Comparison of ENCODE assay signal across 20 mouse cellular contexts in genomic region chr2:105162763-105163162, GRCm38 (mm10). TPM values are rescaled to one million over a fixed set of nuclear protein-coding genes. Genes with fewer than 3 reads are reported as not detected.
A peak's percentile ranks its signal among the peaks of the same experiment; 100 is the strongest.
DNase-seq lines count a peak whose midpoint lies in the region; ATAC-seq and TF ChIP-seq lines count a peak whose summit lies in the region.
"Had no signal": no experiment of that assay in that cellular context is flagged by ENCODE, and none has a peak within 500 bp of the region (broad histone marks: within the 10 kb centered on the region; RNA-seq: fewer than 3 reads in every experiment).

No protein-coding gene starts in this region.

- H3K9me3 ChIP-seq in heart, embryonic 10.5 days, result no peaks in the 10 kb centered on the region
- no peaks in the 10 kb centered on the region for H3K9me3 ChIP-seq in heart, embryonic 14.5 days (ENCODE audit: control insufficient read depth, low read length)
- no peaks in the 10 kb centered on the region for H3K9me3 ChIP-seq in lung, embryonic 14.5 days (ENCODE audit: low read depth, low read length)
- no peaks in the 10 kb centered on the region for H3K9me3 ChIP-seq in hindbrain, embryonic 14.5 days (ENCODE audit: control insufficient read depth, low read length)
- H3K9me3 ChIP-seq: embryonic facial prominence, embryonic 10.5 days; forebrain, embryonic 13.5 days had no signal

- DNase-seq in heart, embryonic 10.5 days (ENCODE audit: low spot score), result no peak
- DNase-seq in heart, adult 8-10 months (ENCODE audit: low spot score), result no peak
- DNase-seq in heart, postnatal 36 days, result no peak
- peak; percentile 37 for DNase-seq in lung, embryonic 14.5 days
- DNase-seq in lung, postnatal 36 days, result no peak
- DNase-seq in hindbrain, embryonic 14.5 days (ENCODE audit: low spot score), result no peak
- DNase-seq: adrenal gland, adult 2 months; adrenal gland, postnatal 25 days; cerebellum, adult 18-20 months; cerebellum, postnatal 10 days; forebrain, postnatal 0 days; gastrocnemius, postnatal 14 days had no signal

- H3K9ac ChIP-seq in heart, embryonic 14.5 days (ENCODE audit: low read length), result no peak overlapping the region
- H3K9ac ChIP-seq in lung, embryonic 14.5 days, result no peak overlapping the region
- no peak overlapping the region for H3K9ac ChIP-seq in hindbrain, embryonic 14.5 days
- H3K9ac ChIP-seq: forebrain, embryonic 13.5 days; forebrain, postnatal 0 days had no signal

- peak overlapping the region; percentile 72; the same call in 1 of the 2 replicates for H3K27ac ChIP-seq in heart, embryonic 10.5 days
- H3K27ac ChIP-seq in heart, embryonic 14.5 days (replicated peaks in 1 of 2; ENCODE audit: control insufficient read depth in 1 of 2, insufficient read depth in 1 of 2, low read depth in 2 of 2, low read length in 2 of 2), result no peak overlapping the region
- no peak overlapping the region for H3K27ac ChIP-seq in lung, embryonic 14.5 days (ENCODE audit: low read depth)
- H3K27ac ChIP-seq in hindbrain, embryonic 14.5 days, result no peak overlapping the region
- H3K27ac ChIP-seq: embryonic facial prominence, embryonic 10.5 days; forebrain, embryonic 13.5 days had no signal

- peaks cover 6% of the 10 kb centered on the region; the same call in 1 of the 2 replicates for H3K36me3 ChIP-seq in heart, embryonic 10.5 days
- H3K36me3 ChIP-seq in heart, embryonic 14.5 days (ENCODE audit: control insufficient read depth, insufficient read depth, low read length), result no peaks in the 10 kb centered on the region
- no peaks in the 10 kb centered on the region for H3K36me3 ChIP-seq in lung, embryonic 14.5 days (ENCODE audit: insufficient read depth)
- no peaks in the 10 kb centered on the region for H3K36me3 ChIP-seq in hindbrain, embryonic 14.5 days (replicated peaks; ENCODE audit: control insufficient read depth, insufficient read depth)
- H3K36me3 ChIP-seq: embryonic facial prominence, embryonic 10.5 days had no signal

- no peak for TF ChIP-seq CTCF in lung, embryonic 14.5 days (IDR thresholded peaks at IDR 0.05; ENCODE audit: low read depth)

- H3K4me1 ChIP-seq in heart, embryonic 10.5 days, result peaks cover 13% of the 10 kb centered on the region
- H3K4me1 ChIP-seq in heart, embryonic 14.5 days (ENCODE audit: control insufficient read depth in 2 of 2, insufficient read depth in 2 of 2, low read length in 2 of 2), result peaks cover 7 to 13% of the 10 kb centered on the region in 2 experiments; a peak in 2 of 4 replicates
- no peaks in the 10 kb centered on the region for H3K4me1 ChIP-seq in lung, embryonic 14.5 days (ENCODE audit: insufficient read depth)
- no peaks in the 10 kb centered on the region for H3K4me1 ChIP-seq in hindbrain, embryonic 14.5 days (replicated peaks; ENCODE audit: control insufficient read depth, insufficient read depth, low read length)
- H3K4me1 ChIP-seq: embryonic facial prominence, embryonic 10.5 days; forebrain, embryonic 13.5 days had no signal

- intact Hi-C loops in heart, postnatal 36 days (cut with DNase I), result no loop called here

- H3K4me3 ChIP-seq in heart, embryonic 10.5 days, result peak overlapping the region; percentile 40; the same call in 1 of the 2 replicates
- H3K4me3 ChIP-seq in heart, embryonic 14.5 days (ENCODE audit: control insufficient read depth in 1 of 2, insufficient read depth in 1 of 2, low read depth in 1 of 2, low read length in 2 of 2), result peak overlapping the region in 1 of 2 experiments; percentile 15; a peak in 1 of 4 replicates
- no peak overlapping the region for H3K4me3 ChIP-seq in lung, embryonic 14.5 days (ENCODE audit: low read depth, low read length)
- H3K4me3 ChIP-seq in hindbrain, embryonic 14.5 days (replicated peaks; ENCODE audit: low read length), result no peak overlapping the region
- H3K4me3 ChIP-seq: embryonic facial prominence, embryonic 10.5 days; forebrain, embryonic 13.5 days had no signal

- no peak; the same call in 1 of the 2 replicates for ATAC-seq in heart, embryonic 14.5 days (ENCODE audit: insufficient number of reproducible peaks, insufficient read depth, low FRiP score, low read depth)
- peak; percentile 66; the same call in 1 of the 2 replicates for ATAC-seq in lung, embryonic 14.5 days (ENCODE audit: insufficient read depth)
- no peak for ATAC-seq in hindbrain, embryonic 14.5 days (ENCODE audit: low FRiP score)
- ATAC-seq: forebrain, embryonic 13.5 days; forebrain, postnatal 0 days; hindbrain, embryonic 16.5 days; inflammation-experienced regulatory T-cells, adult 6 months; intestine, postnatal 0 days had no signal

- peak overlapping the region; percentile 41 for H3K4me2 ChIP-seq in heart, embryonic 14.5 days (ENCODE audit: low read length)
- H3K4me2 ChIP-seq in lung, embryonic 14.5 days, result no peak overlapping the region
- no peak overlapping the region for H3K4me2 ChIP-seq in hindbrain, embryonic 14.5 days (replicated peaks)
- H3K4me2 ChIP-seq: forebrain, embryonic 13.5 days had no signal

- WGBS in heart, embryonic 10.5 days, result 2% methylated on average over 4 of the region's 4 CpGs
- WGBS in heart, embryonic 14.5 days, result 7% methylated on average over 4 of the region's 4 CpGs
- 4% methylated on average over 4 of the region's 4 CpGs for WGBS in lung, embryonic 14.5 days
- WGBS in hindbrain, embryonic 14.5 days, result 42% methylated on average over 4 of the region's 4 CpGs

- H3K27me3 ChIP-seq in heart, embryonic 10.5 days (ENCODE audit: insufficient read depth, poor library complexity, severe bottlenecking), result no peaks in the 10 kb centered on the region
- no peaks in the 10 kb centered on the region for H3K27me3 ChIP-seq in heart, embryonic 14.5 days (ENCODE audit: control insufficient read depth, insufficient read depth, low read length)
- no peaks in the 10 kb centered on the region for H3K27me3 ChIP-seq in lung, embryonic 14.5 days (ENCODE audit: insufficient read depth, low read length)
- H3K27me3 ChIP-seq in hindbrain, embryonic 14.5 days (ENCODE audit: control insufficient read depth, insufficient read depth, low read length), result no peaks in the 10 kb centered on the region
- H3K27me3 ChIP-seq: forebrain, embryonic 13.5 days had no signal

RNA-seq across cellular contexts. Expression of gene Wt1, which starts 36.4 kb away (rescaled TPM):
- polyA plus RNA-seq in heart, embryonic 10.5 days (2016; fragmentation: Nextera tagmentation; extraction: Ambion mirVana), result 36.5 and 41.9 TPM in 2 replicates
- 1 to 10 TPM; 4.7 to 8.3 (median 5.3) TPM for total RNA-seq in heart, adult 8-10 months (2022)
- 23.1 and 23.6 TPM in 2 replicates for polyA plus RNA-seq in heart, embryonic 14.5 days (2014; fragmentation: Nextera tagmentation; extraction: Ambion mirVana)
- total RNA-seq in heart, postnatal 36 days (2021), result 1 to 10 TPM; 5.2 to 6.9 TPM
- 8.9 and 9.0 TPM in 2 replicates for polyA plus RNA-seq in lung, embryonic 14.5 days (2014; fragmentation: Nextera tagmentation; extraction: Ambion mirVana)
- polyA plus RNA-seq in hindbrain, embryonic 14.5 days (2014; fragmentation: Nextera tagmentation; extraction: Ambion mirVana), result 0.97 and 1.5 TPM in 2 replicates
- total RNA-seq: gastrocnemius, postnatal 14 days; MEL had no signal
- polyA plus RNA-seq: C2C12; forebrain, embryonic 13.5 days; inflammation-experienced regulatory T-cells, adult 6 months had no signal
